Mouse (Mus musculus) adrenal gland, postnatal 25 days (tissue): ENCODE results near the gene Bglap. TPM values are rescaled to one million over a fixed set of nuclear protein-coding genes. Genes with fewer than 3 reads are reported as not detected.
"Not testable (repeated sequence)": the region's sequence is repeated elsewhere in the genome, so short reads cannot be mapped to it uniquely, and the experiment has no call there.

Experiments used
- DNase-seq: peaks from one replicate; pipeline ENCODE4 v3.0.0; 2021; ENCODE audit warnings: mixed read lengths
- total RNA-seq: library from RNA; stranded (reverse); gene quantifications from 2 replicates; pipeline ENCODE4 v1.2.3, GENCODE M21; 2021

Bglap gene
- total RNA-seq, 1 experiment from 2014 or later, result not detected

- no peak for DNase-seq
These were observed 9.6 kb upstream of the Bglap start for GRCm38 (mm10) chr3:88393776-88394375.

- DNase-seq, result not testable (repeated sequence)
These were observed 1.9 kb downstream of the Bglap start for GRCm38 (mm10) chr3:88382383-88382782.

GRCm38 (mm10) chr3:88381389-88382315 lies 2.6 kb downstream of the Bglap start:
- DNase-seq, result peak; percentile 28

- DNase-seq, result not testable (repeated sequence)
These were observed 5.7 kb downstream of the Bglap start, which contains the start of gene Bglap2 for GRCm38 (mm10) chr3:88378599-88378998. TSS of gene Bglap2 (minus strand) at chr3:88378699.

- DNase-seq, result not testable (repeated sequence)
These were observed 7.6 kb downstream of the Bglap start for GRCm38 (mm10) chr3:88376644-88377043.

- DNase-seq, result not testable (repeated sequence)
These were observed 8.3 kb downstream of the Bglap start for GRCm38 (mm10) chr3:88375750-88376626.

- DNase-seq, result not testable (repeated sequence)
These were observed 11.6 kb downstream of the Bglap start, which contains the start of gene Bglap3 for GRCm38 (mm10) chr3:88372643-88373042. TSS of gene Bglap3 (minus strand) at chr3:88372743.

- DNase-seq, result not testable (repeated sequence)
These were observed 15.8 kb downstream of the Bglap start for GRCm38 (mm10) chr3:88368511-88368910.

- not testable (repeated sequence) for DNase-seq
These were observed 16.7 kb downstream of the Bglap start for GRCm38 (mm10) chr3:88367517-88367916.

- peak; percentile 48 for DNase-seq
These were observed 17.3 kb downstream of the Bglap start for GRCm38 (mm10) chr3:88366830-88367428.

- DNase-seq, result no peak
These were observed 18.4 kb downstream of the Bglap start for GRCm38 (mm10) chr3:88365705-88366361.

GRCm38 (mm10) chr3:88364337-88364736 lies 19.9 kb downstream of the Bglap start, which contains the start of gene Paqr6:
TSS of gene Paqr6 (plus strand) at chr3:88364584.
- DNase-seq, result peak; percentile 50

GRCm38 (mm10) chr3:88363700-88364099 lies 20.6 kb downstream of the Bglap start:
- DNase-seq, result no peak

- DNase-seq, result no peak
These were observed 22.5 kb downstream of the Bglap start for GRCm38 (mm10) chr3:88361612-88362313.

GRCm38 (mm10) chr3:88361096-88361495 lies 23.2 kb downstream of the Bglap start:
- DNase-seq, result no peak

GRCm38 (mm10) chr3:88359989-88360388 lies 24.3 kb downstream of the Bglap start:
- DNase-seq, result no peak

- DNase-seq, result no peak
These were observed 24.7 kb downstream of the Bglap start for GRCm38 (mm10) chr3:88359584-88359983.

- peak; percentile 56 for DNase-seq
These were observed 29.7 kb downstream of the Bglap start for GRCm38 (mm10) chr3:88354396-88355165.

- DNase-seq, result no peak
These were observed 31.4 kb downstream of the Bglap start for GRCm38 (mm10) chr3:88352907-88353306.

- no peak for DNase-seq
These were observed 33.5 kb downstream of the Bglap start for GRCm38 (mm10) chr3:88350732-88351131.
